Mouse (Mus musculus) lung, postnatal 0 days (tissue): ENCODE data around the gene Kcnk13. TPM values are rescaled to one million over a fixed set of nuclear protein-coding genes. Genes with fewer than 3 reads are reported as not detected.

Experiments
- ATAC-seq: fragments of 200-750 bp; cut with Nextera tagmentation; 2 replicates; pipeline ENCODE4 v1.8.0; 2017; ENCODE audit warnings: moderate library complexity
- DNase-seq: peaks from one replicate; pipeline ENCODE4 v3.0.0-alpha.2; 2016; ENCODE audit warnings: low spot score
- H3K27ac ChIP-seq: fragments of 300-500 bp; sonication (generic); 2 replicates; pipeline ENCODE4 v1.5.1; 2014; ENCODE audit warnings: antibody characterized with exemption, mild to moderate bottlenecking, low read length, mixed read lengths
- H3K27me3 ChIP-seq: fragments of 300-500 bp; sonication (generic); replicated peaks from 2 replicates; pipeline ENCODE4 v1.6.1; 2014; ENCODE audit warnings: low read length, mixed read lengths; ENCODE audit not compliant: insufficient read depth
- H3K36me3 ChIP-seq: fragments of 300-500 bp; sonication (generic); 2 replicates; pipeline ENCODE4 v1.6.1; 2014; ENCODE audit warnings: low read length, mixed read lengths; ENCODE audit not compliant: insufficient read depth
- H3K4me1 ChIP-seq: fragments of 300-500 bp; sonication (generic); 2 replicates; pipeline ENCODE4 v1.6.1; 2014; ENCODE audit warnings: antibody characterized with exemption, low read depth, low read length, mixed read lengths; ENCODE audit not compliant: insufficient read depth
- H3K4me2 ChIP-seq: fragments of 300-500 bp; sonication (generic); replicated peaks from 2 replicates; pipeline ENCODE4 v1.6.1; 2014; ENCODE audit warnings: low read depth, mild to moderate bottlenecking, low read length, moderate library complexity, mixed read lengths
- H3K4me3 ChIP-seq: fragments of 300-500 bp; sonication (generic); 2 replicates; pipeline ENCODE4 v1.5.1; 2014; ENCODE audit warnings: low read depth, low read length
- H3K9ac ChIP-seq: fragments of 300-500 bp; sonication (generic); replicated peaks from 2 replicates; pipeline ENCODE4 v1.6.1; 2014; ENCODE audit warnings: low read depth, mild to moderate bottlenecking
- H3K9me3 ChIP-seq: fragments of 300-500 bp; sonication (generic); 2 replicates; pipeline ENCODE4 v1.6.1; 2016; ENCODE audit warnings: low read length, mixed read lengths
- CTCF ChIP-seq: IDR thresholded peaks from 2 replicates; pipeline ENCODE4 v1.5.1; 2016; ENCODE audit warnings: antibody characterized with exemption, mild to moderate bottlenecking
- EP300 ChIP-seq: IDR thresholded peaks from 2 replicates; pipeline ENCODE4 v1.6.1; 2016; ENCODE audit warnings: antibody characterized with exemption, mild to moderate bottlenecking, control low read depth
- WGBS: fragments of 180-500 bp; shearing (Covaris S2); extraction: QIAGEN DNeasy Blood & Tissue Kit; methylation state at CpG from one replicate; pipeline ENCODE4 v1.1.7; 2014; 5-methylcytosine and 5-hydroxymethylcytosine counted together
- polyA plus RNA-seq: library from polyadenylated mRNA; unstranded; fragments of >200 nt; fragmentation: Nextera tagmentation; extraction: Ambion mirVana; gene quantifications from 2 replicates; pipeline ENCODE4 v1.2.1, GENCODE M21; 2015

Kcnk13 gene
- polyA plus RNA-seq, 1 experiment from 2014 or later, result 7.8 TPM

GRCm38 (mm10) chr12:100089265-100089664 lies 125.0 kb downstream of the Kcnk13 start:
- Histone ChIP-seq H3K27ac (no peak overlapping the region), H3K4me1 (no peaks in the 10 kb centered on the region), H3K27me3 (no peaks in the 10 kb centered on the region), H3K4me3 (no peak overlapping the region), H3K4me2 (no peak overlapping the region), H3K9me3 (no peaks in the 10 kb centered on the region), H3K9ac (no peak overlapping the region), H3K36me3 (no peaks in the 10 kb centered on the region)
- WGBS, result 77% methylated on average over 5 of the region's 5 CpGs
- DNase-seq, result peak; percentile 40
- TF ChIP-seq CTCF, result no peak
- no peak for TF ChIP-seq EP300
- 0 out of 2 replicates have a peak, but pooled peaks have one; percentile 12 for ATAC-seq

GRCm38 (mm10) chr12:100090750-100091149 lies 126.5 kb downstream of the Kcnk13 start:
- Histone ChIP-seq H3K9ac (no peak overlapping the region), H3K9me3 (no peaks in the 10 kb centered on the region), H3K36me3 (no peaks in the 10 kb centered on the region), H3K27me3 (no peaks in the 10 kb centered on the region), H3K4me1 (no peaks in the 10 kb centered on the region), H3K4me3 (no peak overlapping the region), H3K4me2 (no peak overlapping the region), H3K27ac (no peak overlapping the region)
- ATAC-seq, result no peak
- WGBS, result 79% methylated on average over 4 of the region's 4 CpGs
- no peak for DNase-seq
- TF ChIP-seq CTCF, result no peak
- no peak for TF ChIP-seq EP300

- Histone ChIP-seq H3K27ac (no peak overlapping the region), H3K9me3 (no peaks in the 10 kb centered on the region), H3K27me3 (no peaks in the 10 kb centered on the region), H3K9ac (no peak overlapping the region), H3K4me2 (no peak overlapping the region), H3K4me1 (no peaks in the 10 kb centered on the region), H3K36me3 (no peaks in the 10 kb centered on the region), H3K4me3 (no peak overlapping the region)
- TF ChIP-seq CTCF (no peak), EP300 (no peak)
- DNase-seq (no peak), ATAC-seq (no peak)
- 74% methylated on average over 11 of the region's 11 CpGs for WGBS
Measured at GRCm38 (mm10) chr12:100093046-100093445, 128.7 kb downstream of the Kcnk13 start.

- Histone ChIP-seq H3K4me2 (no peak overlapping the region), H3K27me3 (no peaks in the 10 kb centered on the region), H3K9ac (no peak overlapping the region), H3K4me1 (no peaks in the 10 kb centered on the region), H3K4me3 (no peak overlapping the region), H3K9me3 (no peaks in the 10 kb centered on the region), H3K36me3 (no peaks in the 10 kb centered on the region), H3K27ac (no peak overlapping the region)
- 40% methylated on average over 3 of the region's 3 CpGs for WGBS
- ATAC-seq (no peak), DNase-seq (no peak)
- TF ChIP-seq CTCF (no peak), EP300 (no peak)
Measured at GRCm38 (mm10) chr12:100099971-100100706, 135.8 kb downstream of the Kcnk13 start.

- Histone ChIP-seq H3K27me3 (no peaks in the 10 kb centered on the region), H3K4me2 (no peak overlapping the region), H3K27ac (no peak overlapping the region), H3K9me3 (no peaks in the 10 kb centered on the region), H3K4me3 (no peak overlapping the region), H3K9ac (no peak overlapping the region), H3K4me1 (no peaks in the 10 kb centered on the region), H3K36me3 (no peaks in the 10 kb centered on the region)
- DNase-seq (no peak), ATAC-seq (no peak)
- 58% methylated on average over 3 of the region's 3 CpGs for WGBS
- TF ChIP-seq CTCF (no peak), EP300 (no peak)
Measured at GRCm38 (mm10) chr12:100100707-100101030, 136.4 kb downstream of the Kcnk13 start.

GRCm38 (mm10) chr12:100101651-100102050 lies 137.4 kb downstream of the Kcnk13 start:
- no peaks in the 10 kb centered on the region for H3K27me3 ChIP-seq
- no peak overlapping the region for H3K27ac ChIP-seq
- ATAC-seq (no peak), DNase-seq (no peak)
- WGBS, result 58% methylated on average over 3 of the region's 3 CpGs
- H3K9me3 ChIP-seq, result no peaks in the 10 kb centered on the region
- H3K36me3 ChIP-seq, result no peaks in the 10 kb centered on the region
- no peak overlapping the region for H3K9ac ChIP-seq
- H3K4me2 ChIP-seq, result no peak overlapping the region
- TF ChIP-seq CTCF (no peak), EP300 (no peak)
- no peaks in the 10 kb centered on the region for H3K4me1 ChIP-seq
- H3K4me3 ChIP-seq, result no peak overlapping the region

- TF ChIP-seq CTCF, result no peak
- H3K4me1 ChIP-seq, result no peaks in the 10 kb centered on the region
- ATAC-seq (no peak), DNase-seq (no peak)
- H3K27me3 ChIP-seq, result no peaks in the 10 kb centered on the region
- H3K4me3 ChIP-seq, result no peak overlapping the region
- no peaks in the 10 kb centered on the region for H3K9me3 ChIP-seq
- H3K9ac ChIP-seq, result no peak overlapping the region
- H3K4me2 ChIP-seq, result no peak overlapping the region
- WGBS, result 87% methylated on average over 5 of the region's 5 CpGs
- no peak overlapping the region for H3K27ac ChIP-seq
- H3K36me3 ChIP-seq, result no peaks in the 10 kb centered on the region
Measured at GRCm38 (mm10) chr12:100104530-100104929, 140.2 kb downstream of the Kcnk13 start.
